Mouse (Mus musculus) thymus, postnatal 0 days (tissue): Measurements from ENCODE around the gene Gm1113. TPM values are rescaled to one million over a fixed set of nuclear protein-coding genes. Genes with fewer than 3 reads are reported as not detected.

Source experiments
- DNase-seq: peaks from one replicate; pipeline ENCODE4 v3.0.0-alpha.2; 2015; ENCODE audit warnings: low spot score
- polyA plus RNA-seq: library from polyadenylated mRNA; unstranded; fragments of >200 nt; fragmentation: Nextera tagmentation; extraction: Ambion mirVana; gene quantifications from 2 replicates; pipeline ENCODE4 v1.2.1, GENCODE M21; 2015

The Gm1113 gene
- polyA plus RNA-seq, 1 experiment from 2014 or later: 0.07 TPM

DNA sequence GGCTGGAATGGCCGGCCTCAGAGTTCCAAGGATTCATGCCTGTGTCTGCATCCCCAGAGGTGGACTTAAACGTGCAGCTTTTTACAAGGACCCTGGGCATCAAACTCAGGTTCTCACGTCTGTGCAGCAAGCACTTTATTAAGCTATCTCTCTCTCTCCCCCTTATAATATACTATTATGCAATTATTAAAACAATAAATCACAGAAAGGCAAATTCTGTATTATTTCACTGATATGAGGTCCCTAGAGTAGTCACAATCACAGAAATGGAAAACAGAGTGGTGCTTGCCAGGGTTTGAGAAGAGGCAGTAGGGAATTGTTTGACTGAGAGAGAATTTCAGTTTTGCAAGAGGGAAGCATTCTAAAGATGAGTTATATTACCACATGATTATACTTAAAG is 11.1 kb upstream of the Gm1113 start:
- DNase-seq: no peak

DNA sequence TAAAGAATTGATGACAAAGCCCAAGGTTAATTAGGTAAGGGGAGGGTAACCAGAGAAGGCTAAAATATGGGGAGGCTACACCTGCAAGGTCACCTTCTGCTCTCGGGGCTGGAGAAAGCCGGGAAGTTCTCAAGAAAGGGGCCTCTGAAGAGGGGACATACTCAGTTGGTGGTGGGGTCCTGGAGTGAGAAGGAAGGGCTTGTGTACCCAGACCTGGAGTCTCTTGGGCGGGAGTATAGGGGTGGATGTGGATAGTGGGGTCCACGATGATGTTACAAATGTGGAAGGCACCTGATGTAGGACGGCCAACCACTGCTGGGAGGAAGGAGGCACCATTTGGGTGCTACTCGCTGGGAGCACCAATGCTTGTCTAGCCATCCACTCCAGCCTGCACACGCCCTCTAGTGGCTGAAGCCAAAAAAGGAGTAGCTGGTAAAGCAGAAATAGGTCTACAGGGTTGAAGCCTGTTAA is 5.9 kb upstream of the Gm1113 start:
- peak; percentile 81 for DNase-seq

DNA sequence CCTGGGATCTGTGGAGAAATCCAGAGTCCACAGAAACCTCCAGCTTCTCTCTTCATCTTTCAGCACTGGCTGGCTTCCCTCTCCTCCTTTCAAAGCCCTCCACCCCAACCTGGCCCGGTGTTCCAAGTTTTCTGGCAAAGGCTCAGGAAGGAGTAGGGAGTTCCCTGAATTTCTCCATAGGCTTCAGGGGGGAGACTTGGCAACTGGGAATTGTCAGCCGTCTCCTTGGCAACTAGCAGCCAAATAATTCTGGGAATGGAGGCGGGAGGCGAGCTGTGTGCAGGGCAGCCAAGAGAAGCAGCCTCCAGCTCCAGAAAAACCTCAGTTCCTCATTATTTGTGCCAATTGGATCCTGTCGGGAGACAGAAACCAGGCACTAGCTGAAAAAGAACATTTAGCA is 5.5 kb upstream of the Gm1113 start:
- DNase-seq: no peak

DNA sequence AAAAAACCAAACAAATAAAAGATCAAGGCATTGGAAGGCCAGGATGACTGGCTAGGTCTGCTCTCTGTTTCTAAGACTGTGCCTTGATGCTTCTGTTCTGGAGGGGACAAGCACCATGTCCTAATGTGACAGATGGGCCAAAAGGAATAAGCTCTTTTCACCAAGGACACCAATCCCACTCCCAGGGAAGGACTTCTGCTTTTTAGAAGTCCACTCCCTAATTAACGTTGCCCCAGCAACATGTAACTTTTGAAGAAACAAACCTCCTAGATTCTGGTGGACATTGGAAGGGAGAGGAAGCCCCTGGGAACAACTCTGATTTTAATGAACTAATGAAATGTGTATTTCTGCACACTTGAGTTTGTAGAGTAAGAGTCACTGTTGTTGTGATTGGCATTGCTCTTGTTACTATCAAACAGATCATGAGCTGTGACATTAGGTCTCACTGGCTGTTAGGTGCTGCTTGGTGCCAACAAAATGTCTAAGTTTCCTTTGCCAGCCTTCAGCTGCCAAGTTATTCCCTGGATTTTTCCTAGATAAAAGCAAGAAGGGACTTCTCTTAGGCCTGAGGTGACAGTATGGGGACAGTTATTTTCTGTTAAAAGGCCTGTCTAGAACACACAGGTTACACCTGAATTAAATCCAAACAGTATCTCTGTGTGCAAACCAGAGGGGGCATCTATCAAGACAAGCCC is 4.9 kb upstream of the Gm1113 start:
- no peak for DNase-seq

DNA sequence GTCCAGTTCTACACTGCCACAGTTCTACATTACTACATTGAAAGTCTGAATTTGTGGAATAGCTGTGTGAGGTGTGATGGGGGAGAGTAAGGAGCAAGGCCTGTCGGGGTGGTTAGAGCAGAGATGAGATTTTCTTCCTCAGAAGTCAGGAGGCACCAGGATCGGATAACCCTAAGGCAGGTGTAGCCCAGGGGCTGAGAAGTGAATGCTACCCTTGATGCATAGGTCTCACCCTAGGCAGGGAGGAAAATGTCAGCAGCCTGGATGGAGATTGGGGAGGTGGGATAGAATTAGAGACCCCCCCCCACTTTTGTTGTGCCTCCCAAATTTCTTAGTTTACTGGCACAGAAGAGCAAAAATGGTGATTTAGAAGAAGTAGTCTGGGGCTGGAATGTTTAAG is 4.2 kb upstream of the Gm1113 start:
- DNase-seq: no peak

DNA sequence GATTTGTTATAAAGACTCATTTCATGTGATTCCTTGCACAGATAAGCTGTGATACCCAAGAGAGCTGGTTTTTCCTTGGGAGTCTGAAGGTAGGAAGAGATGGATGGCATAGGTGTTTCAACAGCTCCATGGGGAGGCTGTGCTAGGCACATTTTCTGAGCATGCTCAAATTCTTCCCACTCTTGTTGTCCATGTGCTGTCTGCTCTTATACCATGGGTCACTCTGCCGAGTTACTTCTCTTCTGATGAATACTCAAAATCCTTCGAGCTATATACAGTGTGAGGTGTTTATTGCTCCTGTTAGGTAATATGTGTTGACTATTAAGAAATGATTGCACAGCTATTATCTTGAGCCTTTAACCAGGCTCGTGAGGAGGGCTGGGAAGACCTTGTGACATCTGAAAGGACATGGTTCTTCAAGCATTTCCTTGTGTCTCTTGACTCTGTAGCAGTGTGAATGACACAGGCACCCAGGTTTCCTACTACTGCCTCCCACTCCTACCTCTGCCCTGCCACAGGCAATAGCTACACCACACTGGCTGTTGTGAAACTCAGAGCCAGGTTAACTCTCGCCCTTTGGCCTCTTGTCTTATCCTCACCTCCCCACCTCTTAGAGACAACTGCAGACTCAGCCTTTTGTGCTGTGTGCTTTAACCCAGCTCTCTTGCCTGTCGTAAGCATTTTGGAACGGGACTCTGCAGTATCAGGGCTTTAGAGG is 2.7 kb upstream of the Gm1113 start:
- DNase-seq: no peak

DNA sequence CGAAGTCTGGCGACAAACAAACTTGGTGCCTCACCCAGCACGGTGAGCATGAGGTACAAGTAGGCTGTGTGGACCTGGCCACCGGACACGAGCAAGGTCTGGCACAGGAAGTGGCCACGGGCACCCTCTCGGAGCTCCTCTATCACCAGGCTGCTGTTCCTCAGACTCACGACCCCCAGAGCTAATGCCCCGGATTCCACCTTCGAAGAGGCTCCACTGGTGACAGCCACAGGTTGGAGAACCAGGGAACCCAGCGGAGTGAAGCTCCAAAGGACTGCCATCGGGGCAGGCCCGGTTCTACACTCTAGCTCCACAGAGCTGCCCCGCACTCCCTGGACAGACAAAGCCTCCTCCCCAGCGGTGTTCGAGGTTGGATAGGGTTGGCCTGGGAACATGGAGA is 1.4 kb downstream of the Gm1113 start:
- DNase-seq: no peak

DNA sequence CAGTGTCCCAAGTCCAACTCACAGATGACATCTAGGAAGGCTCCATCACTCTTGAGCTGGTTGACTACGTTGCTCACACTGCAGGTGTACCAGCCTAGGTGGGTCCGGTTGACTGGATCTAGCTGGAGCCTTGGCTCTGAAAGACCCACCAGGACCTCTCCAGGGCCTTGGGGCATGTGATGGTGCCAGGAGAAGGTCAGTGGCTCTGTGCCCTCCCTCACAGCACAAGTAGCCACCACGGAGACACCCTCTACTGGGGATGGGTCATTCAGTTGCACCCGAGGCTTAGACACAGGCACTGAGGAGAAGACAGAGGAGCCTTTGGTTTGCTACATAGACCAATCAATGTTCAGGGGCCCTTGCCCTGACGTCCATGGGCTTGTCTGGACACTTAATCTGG is 1.9 kb downstream of the Gm1113 start:
- no peak for DNase-seq

DNA sequence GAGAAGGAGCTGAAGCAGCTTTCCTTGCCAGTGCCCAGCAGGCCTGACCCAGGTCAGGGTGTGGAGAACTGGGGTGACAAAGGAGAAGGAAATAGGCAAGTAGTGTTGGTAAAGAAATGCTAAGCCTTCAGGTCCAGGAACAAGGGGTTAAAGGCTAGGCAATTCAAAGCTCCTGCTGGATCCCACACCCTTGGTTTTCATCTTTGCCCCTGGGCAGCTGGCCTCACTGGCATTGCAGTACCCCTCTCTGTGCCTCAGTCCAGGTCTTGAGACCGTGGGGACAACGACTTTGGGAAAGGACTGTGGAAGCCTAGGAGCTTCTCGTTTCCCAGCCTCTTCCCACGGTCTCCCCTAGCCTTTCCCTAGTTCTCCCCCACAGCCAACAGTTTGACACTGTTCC is 4.2 kb downstream of the Gm1113 start:
- no peak for DNase-seq

DNA sequence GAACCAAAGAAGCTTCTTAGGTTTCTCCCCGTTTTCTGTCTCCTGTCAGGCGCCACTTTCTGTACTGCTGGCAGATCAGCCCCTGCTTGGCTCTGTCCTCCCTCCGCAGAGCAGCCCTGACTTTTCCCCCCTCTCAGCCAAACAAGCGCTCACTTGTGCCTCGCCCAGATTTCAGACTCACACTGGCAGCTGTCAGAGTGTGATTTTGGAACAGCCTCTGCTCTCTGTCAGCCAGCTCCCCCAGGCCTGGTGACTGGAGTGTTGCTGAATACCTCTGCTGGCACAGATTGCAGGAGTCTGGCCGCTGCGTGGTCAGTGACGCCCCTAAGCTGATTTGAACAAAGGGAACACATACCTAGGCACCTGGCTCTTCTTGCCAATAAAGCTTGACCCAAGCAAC is 9.8 kb downstream of the Gm1113 start:
- no peak for DNase-seq

DNA sequence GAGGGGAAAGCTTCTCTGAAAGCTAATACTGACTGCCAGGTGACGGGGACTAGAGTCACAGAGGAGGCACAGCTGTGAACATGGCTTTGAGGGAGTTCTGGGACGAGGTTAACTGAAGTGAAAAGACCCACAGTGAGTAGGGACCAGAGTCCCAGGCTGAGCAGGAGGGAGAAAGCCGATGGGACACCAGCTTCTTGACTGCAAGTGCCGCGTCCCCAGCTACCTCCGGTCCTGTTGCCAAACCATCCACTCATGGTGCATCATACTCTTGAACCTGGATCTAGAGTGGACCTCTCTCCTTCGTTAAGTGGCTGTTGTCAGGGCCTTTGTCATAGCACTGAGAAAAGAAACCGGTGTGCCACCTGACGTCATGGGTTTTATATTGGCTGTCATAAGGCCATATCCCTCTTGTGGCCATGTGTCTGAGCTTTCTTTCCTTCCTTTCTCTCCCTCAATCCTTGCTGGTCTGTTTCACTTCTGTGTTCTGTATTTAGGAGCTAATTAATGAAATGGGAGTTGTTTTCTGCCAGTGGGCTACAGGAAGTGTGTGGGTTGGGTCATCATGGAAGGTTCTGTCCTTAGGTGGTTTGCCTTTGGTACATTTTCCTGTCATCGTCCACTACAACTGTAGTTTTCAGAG is 15.6 kb downstream of the Gm1113 start:
- no peak for DNase-seq

DNA sequence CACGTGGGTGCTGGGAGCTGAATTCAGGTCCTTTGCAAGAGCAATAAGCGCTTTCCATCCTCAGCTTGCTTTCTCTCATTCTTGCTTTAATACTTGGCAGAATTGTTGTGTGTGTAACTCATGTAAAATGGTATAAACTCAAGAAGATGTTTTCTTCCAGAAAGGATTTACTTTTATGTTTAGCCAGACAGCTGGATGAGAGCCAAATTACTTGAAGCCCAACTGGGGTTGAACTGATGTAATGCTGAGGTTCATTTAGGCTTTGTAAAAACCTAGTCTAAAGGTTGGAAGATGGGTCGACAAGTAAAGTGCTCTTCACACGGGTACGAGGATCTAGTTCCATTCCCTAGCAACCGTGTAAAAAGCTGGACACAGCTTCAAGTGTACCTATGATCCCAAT is 18.1 kb downstream of the Gm1113 start:
- DNase-seq: no peak

DNA sequence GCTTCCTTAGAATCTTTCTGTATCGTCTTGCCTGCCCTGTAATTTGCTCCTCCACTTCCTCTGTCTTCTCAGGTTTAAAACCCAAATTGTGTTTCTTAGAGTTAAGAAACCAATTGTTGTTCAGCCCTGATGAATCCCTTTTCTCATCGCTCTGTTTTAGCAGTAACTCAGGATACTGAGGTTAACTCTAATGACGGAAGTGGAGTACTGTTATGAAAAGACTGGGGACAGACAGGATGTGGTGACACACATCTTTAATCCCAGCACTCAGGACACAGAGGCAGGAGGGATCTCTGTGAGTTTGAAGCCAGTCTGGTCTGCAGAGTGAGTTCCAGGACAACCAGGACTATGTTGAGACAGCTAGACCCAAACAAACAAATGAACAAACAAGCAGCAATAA is 22.6 kb downstream of the Gm1113 start:
- DNase-seq: peak; percentile 23

DNA sequence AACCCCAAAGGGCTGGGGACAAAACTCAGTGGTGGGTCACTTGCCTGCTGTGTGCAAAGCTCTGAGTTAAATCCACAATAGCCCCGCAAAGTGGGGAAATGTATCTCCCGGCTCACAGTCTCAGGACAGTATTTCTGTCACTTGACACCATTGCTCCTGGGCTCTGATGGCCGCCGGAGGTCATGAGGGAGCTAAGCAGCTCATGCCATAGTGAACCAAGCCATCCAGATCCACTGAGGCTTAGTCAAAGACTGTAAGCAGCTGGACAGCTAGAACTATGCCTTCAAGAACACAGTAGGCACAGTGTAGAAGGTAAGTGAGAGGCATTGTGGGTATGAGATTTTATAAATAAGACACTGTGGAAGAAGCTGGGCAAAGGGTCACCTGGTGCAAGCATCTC is 23.1 kb downstream of the Gm1113 start:
- DNase-seq: no peak

DNA sequence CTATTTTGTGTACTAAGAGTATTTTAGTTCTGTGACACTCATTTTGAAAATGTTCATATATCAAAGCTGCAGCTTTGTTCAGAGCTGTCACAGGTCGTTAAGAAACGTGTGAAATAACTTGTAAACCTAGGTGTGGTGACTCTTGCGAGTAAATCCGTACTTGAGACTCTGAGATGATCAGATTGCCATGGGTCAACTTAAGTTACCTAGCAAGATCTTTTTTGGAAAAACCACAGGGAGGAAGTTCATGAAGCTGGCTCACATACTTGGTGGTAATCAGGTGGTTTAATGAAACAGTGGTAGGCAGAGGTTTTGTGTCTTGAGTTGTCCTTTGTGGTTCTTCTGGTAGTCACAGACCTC is 24.4 kb downstream of the Gm1113 start:
- no peak for DNase-seq

DNA sequence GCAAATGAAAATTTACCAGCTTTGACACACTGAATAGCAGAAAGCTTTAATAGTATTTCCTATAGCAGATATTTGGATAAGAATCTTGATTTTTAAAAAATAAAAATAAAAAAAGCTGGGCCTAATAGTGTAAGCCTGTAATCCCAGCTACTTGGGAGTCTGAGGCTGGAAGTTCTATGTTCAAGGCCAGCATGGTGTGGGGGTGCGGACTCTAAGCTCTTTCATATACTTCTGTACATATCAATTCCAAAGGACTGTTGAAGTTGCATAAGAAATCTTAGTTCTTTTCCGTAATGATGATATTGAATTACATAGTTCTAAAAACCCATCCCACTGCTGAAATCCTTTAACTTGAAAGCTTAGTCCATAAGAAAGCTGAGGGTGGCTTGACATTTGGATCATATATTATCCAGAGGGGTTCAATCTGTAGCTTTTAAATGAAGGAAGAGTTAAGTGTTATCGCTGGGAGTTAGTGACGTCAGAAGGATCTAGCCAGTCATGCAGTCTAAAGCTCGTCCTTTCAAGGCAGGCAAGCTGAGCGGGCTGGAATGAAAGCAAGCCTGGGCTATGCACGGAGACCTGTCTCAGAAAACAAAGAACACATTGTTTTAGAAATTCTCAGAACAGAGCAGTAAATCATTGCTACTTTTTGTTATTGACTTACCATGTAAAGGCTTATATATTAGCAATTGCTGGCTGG is 24.9 kb downstream of the Gm1113 start:
- DNase-seq: no peak

DNA sequence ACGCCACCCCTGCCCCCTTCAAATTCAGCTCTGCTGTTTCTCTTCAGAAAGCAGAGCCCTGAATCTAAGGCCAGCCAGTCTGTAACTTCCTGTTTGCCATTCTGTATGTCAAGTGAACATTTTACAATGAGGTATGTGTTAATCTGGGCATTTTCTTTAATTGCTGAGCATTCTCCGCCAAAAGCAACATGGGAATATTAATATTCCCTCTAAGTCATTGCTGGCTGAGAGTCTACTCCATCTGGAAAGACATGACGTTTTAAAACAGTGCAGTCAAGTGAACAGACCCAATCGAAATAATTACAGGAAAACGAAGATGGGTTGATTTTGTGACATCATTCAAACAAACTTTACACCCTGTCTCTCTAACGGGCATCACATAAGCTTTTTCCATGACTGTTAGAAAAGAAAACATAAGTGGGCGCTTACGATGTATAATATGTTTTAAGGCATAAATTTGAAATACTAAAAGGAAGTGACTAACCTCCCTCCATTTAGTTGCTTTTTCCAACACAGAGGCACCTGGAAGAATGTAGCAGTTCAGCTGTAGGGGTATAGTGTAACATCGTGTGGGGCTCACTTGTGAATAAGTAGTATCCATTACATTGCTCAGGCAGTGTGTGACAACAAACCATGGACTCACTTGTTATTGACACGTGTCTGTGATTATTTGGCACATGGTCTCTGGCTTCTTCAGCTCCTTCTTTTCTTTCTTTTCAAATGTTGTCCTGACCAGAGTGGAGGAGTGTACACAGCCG is 26.8 kb downstream of the Gm1113 start:
- no peak for DNase-seq

DNA sequence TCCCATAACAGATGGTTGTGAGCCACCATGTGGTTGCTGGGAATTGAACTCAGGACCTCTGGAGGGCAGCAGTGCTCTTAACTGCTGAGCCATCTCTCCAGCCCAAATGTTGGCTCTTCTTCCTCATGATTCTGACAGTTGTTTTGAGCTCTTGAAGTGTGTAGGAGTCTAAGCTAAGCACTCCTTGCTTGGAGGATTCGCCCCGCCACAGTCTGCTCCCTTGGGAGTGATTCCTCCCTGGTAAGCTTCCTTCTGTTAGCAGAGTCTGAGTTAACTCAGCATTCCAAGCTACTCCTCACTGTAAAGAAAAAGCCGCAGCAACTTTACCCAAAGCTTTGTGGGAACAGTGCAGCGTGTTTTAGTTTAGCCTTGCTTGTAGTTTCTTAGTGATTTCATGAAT is 29.6 kb downstream of the Gm1113 start:
- DNase-seq: no peak

DNA sequence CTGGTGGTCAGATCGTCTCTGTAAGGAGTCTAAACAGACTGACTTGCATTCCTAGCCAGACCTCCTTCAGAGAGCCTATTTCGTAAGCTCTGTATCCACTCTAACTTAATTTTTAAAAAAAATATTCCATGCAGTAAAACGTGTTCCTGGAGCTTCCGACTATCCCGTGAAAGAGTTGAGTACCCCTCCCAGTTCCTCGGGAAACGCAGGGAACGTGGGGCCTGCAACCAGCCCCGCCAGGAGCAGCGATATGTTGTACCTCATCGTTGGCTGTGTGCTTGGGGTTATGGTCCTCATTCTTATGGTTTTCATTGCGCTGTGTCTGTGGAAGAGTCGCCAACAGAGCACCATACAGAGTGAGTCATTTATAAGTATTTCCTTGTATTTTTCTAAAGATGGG is 31.5 kb downstream of the Gm1113 start:
- no peak for DNase-seq

DNA sequence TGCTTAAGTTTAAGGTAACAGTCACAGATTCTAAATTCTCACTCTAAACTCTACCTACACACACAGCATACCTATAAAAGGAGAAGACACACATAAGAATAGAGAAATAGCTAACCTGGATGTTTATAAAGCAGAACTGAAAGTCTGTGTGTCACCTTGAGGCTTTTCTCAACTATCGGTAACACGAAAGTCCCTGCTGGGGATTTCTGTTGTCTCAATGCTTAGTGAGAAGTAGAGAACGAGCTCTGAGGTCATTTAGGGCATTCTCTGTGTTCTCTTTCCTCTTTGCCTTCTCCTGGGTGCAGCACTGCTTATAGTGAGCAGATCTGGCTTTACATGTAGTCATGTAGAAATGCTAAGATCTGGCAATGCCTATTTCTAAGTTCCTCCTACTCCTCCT is 34.1 kb downstream of the Gm1113 start:
- DNase-seq: no peak
